Comparison of ENCODE assay signal across 20 mouse cellular contexts in genomic region chr6:115884018-115884417, GRCm38 (mm10). TPM values are rescaled to one million over a fixed set of nuclear protein-coding genes. Genes with fewer than 3 reads are reported as not detected.
A peak's percentile ranks its signal among the peaks of the same experiment; 100 is the strongest.
DNase-seq lines count a peak whose midpoint lies in the region; ATAC-seq lines count a peak whose summit lies in the region.
"Had no signal": no experiment of that assay in that cellular context is flagged by ENCODE, and none has a peak within 500 bp of the region (broad histone marks: within the 10 kb centered on the region; RNA-seq: fewer than 3 reads in every experiment).

No protein-coding gene starts in this region.

- peaks cover 39% of the 10 kb centered on the region for H3K36me3 ChIP-seq in heart, embryonic 12.5 days
- H3K36me3 ChIP-seq in kidney, embryonic 16.5 days (ENCODE audit: insufficient read depth, low read length), result peaks cover 33% of the 10 kb centered on the region
- peaks cover 14% of the 10 kb centered on the region for H3K36me3 ChIP-seq in lung, embryonic 16.5 days (ENCODE audit: control insufficient read depth, insufficient read depth, low read length)
- H3K36me3 ChIP-seq: liver, embryonic 13.5 days had no signal

- H3K4me2 ChIP-seq in heart, embryonic 12.5 days, result no peak overlapping the region
- no peak overlapping the region for H3K4me2 ChIP-seq in kidney, embryonic 16.5 days (replicated peaks; ENCODE audit: low read depth, low read length)
- no peak overlapping the region for H3K4me2 ChIP-seq in lung, embryonic 16.5 days (ENCODE audit: low read depth, low read length)
- H3K4me2 ChIP-seq: forebrain, embryonic 12.5 days; hindbrain, embryonic 12.5 days; liver, embryonic 13.5 days had no signal

- no peak overlapping the region for H3K4me3 ChIP-seq in heart, embryonic 12.5 days
- no peak overlapping the region for H3K4me3 ChIP-seq in kidney, embryonic 16.5 days (ENCODE audit: low read length)
- no peak overlapping the region for H3K4me3 ChIP-seq in lung, embryonic 16.5 days (ENCODE audit: low read length)
- H3K4me3 ChIP-seq: forebrain, embryonic 12.5 days; hindbrain, embryonic 12.5 days; liver, embryonic 13.5 days had no signal

- peak; percentile 57; the same call in 1 of the 2 replicates for ATAC-seq in heart, embryonic 12.5 days (ENCODE audit: insufficient number of reproducible peaks, low FRiP score)
- no peak for ATAC-seq in kidney, embryonic 16.5 days (ENCODE audit: low FRiP score, low TSS enrichment)
- ATAC-seq in lung, embryonic 16.5 days (ENCODE audit: low read depth), result peak; percentile 60
- ATAC-seq: activated CD4-positive, CD25-positive, alpha-beta regulatory T cell, adult 4 months; inflammation-experienced regulatory T-cells, adult 6 months; midbrain, embryonic 16.5 days; Patski had no signal

- no peak overlapping the region for H3K9ac ChIP-seq in heart, embryonic 12.5 days
- H3K9ac ChIP-seq in kidney, embryonic 16.5 days (replicated peaks; ENCODE audit: low read length), result no peak overlapping the region
- H3K9ac ChIP-seq in lung, embryonic 16.5 days (ENCODE audit: low read length), result no peak overlapping the region
- H3K9ac ChIP-seq: forebrain, embryonic 12.5 days; hindbrain, embryonic 12.5 days; liver, embryonic 13.5 days had no signal

- no peaks in the 10 kb centered on the region for H3K27me3 ChIP-seq in heart, embryonic 12.5 days (replicated peaks)
- H3K27me3 ChIP-seq in kidney, embryonic 16.5 days (ENCODE audit: insufficient read depth, low read length), result no peaks in the 10 kb centered on the region
- no peaks in the 10 kb centered on the region for H3K27me3 ChIP-seq in lung, embryonic 16.5 days (ENCODE audit: control insufficient read depth, insufficient read depth, low read depth, low read length)
- H3K27me3 ChIP-seq: forebrain, embryonic 12.5 days; hindbrain, embryonic 12.5 days; liver, embryonic 13.5 days; Patski had no signal

- H3K27ac ChIP-seq in heart, embryonic 12.5 days (ENCODE audit: poor library complexity, severe bottlenecking), result peak overlapping the region; percentile 53
- H3K27ac ChIP-seq in kidney, embryonic 16.5 days (ENCODE audit: low read length), result no peak overlapping the region
- peak overlapping the region; percentile 24; the same call in 1 of the 2 replicates for H3K27ac ChIP-seq in lung, embryonic 16.5 days (ENCODE audit: low read length)
- H3K27ac ChIP-seq: forebrain, embryonic 12.5 days; hindbrain, embryonic 12.5 days; liver, embryonic 13.5 days had no signal

- H3K9me3 ChIP-seq in heart, embryonic 12.5 days (replicated peaks), result peaks cover 5% of the 10 kb centered on the region; the same call in 1 of the 2 replicates
- peaks cover 5% of the 10 kb centered on the region; the same call in 1 of the 2 replicates for H3K9me3 ChIP-seq in kidney, embryonic 16.5 days (ENCODE audit: low read length)
- H3K9me3 ChIP-seq in lung, embryonic 16.5 days (ENCODE audit: control insufficient read depth, low read length), result peaks cover 5% of the 10 kb centered on the region; the same call in 1 of the 2 replicates
- H3K9me3 ChIP-seq: hindbrain, embryonic 12.5 days; liver, embryonic 13.5 days had no signal

- peaks cover 21% of the 10 kb centered on the region for H3K4me1 ChIP-seq in heart, embryonic 12.5 days (replicated peaks)
- H3K4me1 ChIP-seq in kidney, embryonic 16.5 days (ENCODE audit: insufficient read depth, low read length), result no peaks in the 10 kb centered on the region
- peaks cover 5% of the 10 kb centered on the region for H3K4me1 ChIP-seq in lung, embryonic 16.5 days (replicated peaks; ENCODE audit: control insufficient read depth, insufficient read depth, low read length)
- H3K4me1 ChIP-seq: forebrain, embryonic 12.5 days; hindbrain, embryonic 12.5 days had no signal

- DNase-seq in heart, adult 8-10 months (ENCODE audit: low spot score), result no peak
- DNase-seq in kidney, adult 9 months, result peak; percentile 34
- DNase-seq in lung, postnatal 14 days, result no peak
- peak; percentile 24 for DNase-seq in lung, postnatal 36 days
- DNase-seq: cerebellum, adult 11 months; cerebellum, postnatal 25 days; gastrocnemius, postnatal 36 days; layer of hippocampus, postnatal 36 days; liver, embryonic 13.5 days; thymus, postnatal 36 days had no signal

RNA-seq across cellular contexts. Expression of gene Ift122, which starts 30.7 kb away (rescaled TPM):
- polyA plus RNA-seq in heart, embryonic 12.5 days (2016; fragmentation: Nextera tagmentation; extraction: Ambion mirVana), result 22.7 and 24.5 TPM in 2 replicates
- total RNA-seq in heart, adult 8-10 months (2022), result 1 to 10 TPM; 8.5 to 10.0 (median 9.0) TPM
- 38.4 and 40.1 TPM in 2 replicates for polyA plus RNA-seq in kidney, embryonic 16.5 days (2015; fragmentation: Nextera tagmentation; extraction: Ambion mirVana)
- polyA plus RNA-seq in lung, embryonic 16.5 days (2015; fragmentation: Nextera tagmentation; extraction: Ambion mirVana), result 23.4 and 23.5 TPM in 2 replicates

RNA-seq across cellular contexts. Expression of gene Mbd4, which starts 30.8 kb away (rescaled TPM):
- polyA plus RNA-seq in heart, embryonic 12.5 days (2016; fragmentation: Nextera tagmentation; extraction: Ambion mirVana), result 11.0 and 14.2 TPM in 2 replicates
- 1 to 10 TPM in 3 of 4 experiments, under 1 TPM in 1; 0.98 to 1.5 (median 1.1) TPM for total RNA-seq in heart, adult 8-10 months (2022)
- polyA plus RNA-seq in kidney, embryonic 16.5 days (2015; fragmentation: Nextera tagmentation; extraction: Ambion mirVana), result 18.6 and 22.0 TPM in 2 replicates
- polyA plus RNA-seq in lung, embryonic 16.5 days (2015; fragmentation: Nextera tagmentation; extraction: Ambion mirVana), result 22.4 and 23.5 TPM in 2 replicates

RNA-seq across cellular contexts. Expression of gene Efcab12, which starts 45.8 kb away (rescaled TPM):
- 0.54 and 0.83 TPM in 2 replicates for polyA plus RNA-seq in heart, embryonic 12.5 days (2016; fragmentation: Nextera tagmentation; extraction: Ambion mirVana)
- total RNA-seq in heart, adult 8-10 months (2022), result under 1 TPM; 0.20 to 0.53 (median 0.36) TPM
- 2.3 and 2.8 TPM in 2 replicates for polyA plus RNA-seq in kidney, embryonic 16.5 days (2015; fragmentation: Nextera tagmentation; extraction: Ambion mirVana)
- 1.8 and 2.1 TPM in 2 replicates for polyA plus RNA-seq in lung, embryonic 16.5 days (2015; fragmentation: Nextera tagmentation; extraction: Ambion mirVana)

RNA-seq across cellular contexts. Expression of gene Rho, which starts 47.5 kb away (rescaled TPM):
- polyA plus RNA-seq in heart, embryonic 12.5 days (2016; fragmentation: Nextera tagmentation; extraction: Ambion mirVana), result 0.13 TPM in 1 of 2 replicates, not detected in the other
- total RNA-seq in heart, adult 8-10 months (2022), result not detected
- polyA plus RNA-seq in kidney, embryonic 16.5 days (2015; fragmentation: Nextera tagmentation; extraction: Ambion mirVana), result 0.16 and 0.37 TPM in 2 replicates
- polyA plus RNA-seq in lung, embryonic 16.5 days (2015; fragmentation: Nextera tagmentation; extraction: Ambion mirVana), result 0.08 and 0.16 TPM in 2 replicates
- total RNA-seq: gastrocnemius, postnatal 36 days; megakaryocyte-erythroid progenitor cell, adult 5-6 weeks had no signal
- polyA plus RNA-seq: activated CD4-positive, CD25-positive, alpha-beta regulatory T cell, adult 4 months; liver, embryonic 13.5 days had no signal

Comparison
In these comparisons a context has a peak if more than half of its experiments do, and no peak if none do; other contexts are left out.
1. DNase-seq: peak in kidney, adult 9 months (single experiment) and lung, postnatal 36 days (single experiment); none in heart, adult 8-10 months (single experiment) and lung, postnatal 14 days (single experiment).